ENCODE assay signal across 23 mouse cellular contexts in the genomic region with DNA sequence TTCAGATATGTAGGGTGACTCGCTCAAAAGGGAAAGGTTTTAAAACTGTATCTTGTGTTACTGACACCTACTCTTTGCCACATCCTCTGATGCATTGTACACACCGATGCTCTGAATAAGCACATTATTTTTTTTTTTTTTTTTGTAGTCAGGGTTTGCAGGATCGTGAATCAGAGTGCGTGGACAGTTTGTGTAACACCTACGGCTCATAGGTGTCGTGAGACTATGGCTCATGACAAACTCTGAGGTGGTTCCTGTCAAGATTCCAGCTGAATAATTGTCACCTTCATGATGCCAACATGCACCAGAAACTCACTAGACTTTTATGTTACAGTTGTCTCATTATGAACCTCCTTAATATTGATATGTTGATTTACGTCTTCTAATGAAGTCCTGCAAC.
A peak's percentile ranks its signal among the peaks of the same experiment; 100 is the strongest.
DNase-seq lines count a peak whose midpoint lies in the region; TF ChIP-seq lines count a peak whose summit lies in the region.
"Had no signal": no experiment of that assay in that cellular context is flagged by ENCODE, and none has a peak within 500 bp of the region (broad histone marks: within the 10 kb centered on the region; RNA-seq: fewer than 3 reads in every experiment).

No protein-coding gene starts in this region.

- no peak for TF ChIP-seq POLR2A in brain, embryonic 14.5 days (IDR thresholded peaks at IDR 0.05; ENCODE audit: borderline replicate concordance, extremely low read depth, insufficient read depth, insufficient read length, poor library complexity, severe bottlenecking)

- no peak for TF ChIP-seq CTCF in left cerebral cortex, adult 2 months (IDR thresholded peaks at IDR 0.05)
- TF ChIP-seq CTCF in brain, embryonic 14.5 days (IDR thresholded peaks at IDR 0.05; ENCODE audit: borderline replicate concordance, extremely low read depth, insufficient read depth, insufficient read length): no peak

- H3K27ac ChIP-seq in left cerebral cortex, adult 2 months: peak overlapping the region; percentile 8; the same call in 1 of the 2 replicates
- H3K27ac ChIP-seq: forebrain, embryonic 10.5 days; forebrain, embryonic 13.5 days; heart, embryonic 15.5 days; hindbrain, embryonic 10.5 days; hindbrain, embryonic 13.5 days; intestine, embryonic 15.5 days had no signal

- H3K4me3 ChIP-seq in left cerebral cortex, adult 2 months: no peak overlapping the region
- H3K4me3 ChIP-seq: forebrain, embryonic 10.5 days; forebrain, embryonic 13.5 days; heart, embryonic 12.5 days; heart, embryonic 15.5 days; hindbrain, embryonic 10.5 days; hindbrain, embryonic 13.5 days; intestine, embryonic 15.5 days had no signal

- peak; percentile 34 to 73 for DNase-seq in frontal cortex, adult 2 months (ENCODE audit: extremely low spot score in 1 of 2, low spot score in 1 of 2)
- DNase-seq in frontal cortex, postnatal 10 days (ENCODE audit: low spot score in 2 of 2): no peak
- DNase-seq in left cerebral cortex, adult 2 months (ENCODE audit: extremely low spot score in 1 of 2, low spot score in 2 of 2): no peak
- no peak for DNase-seq in left cerebral cortex, adult 11 months (ENCODE audit: low spot score)
- DNase-seq in brain, adult 2 months (ENCODE audit: low read depth, low spot score): peak; percentile 83
- peak; percentile 18 for DNase-seq in brain, embryonic 14.5 days (ENCODE audit: low read depth)
- DNase-seq in yolk sac, embryonic 10.5 days (ENCODE audit: low spot score): no peak
- DNase-seq: adrenal gland, adult 2 months; adrenal gland, postnatal 14 days; cerebellum, adult 18-20 months; cerebellum, adult 9-10 months; cerebellum, postnatal 14 days; gastrocnemius, postnatal 25 days; heart, adult 18-20 months; heart, postnatal 10 days; heart, postnatal 36 days had no signal

- intact Hi-C loops in left cerebral cortex, adult 2 months (cut with DNase I): loop anchor here (2.0 kb wide), 1 partner anchor 112 kb away; no protein-coding TSS in a partner anchor

Comparison
In these comparisons a context has a peak if more than half of its experiments do, and no peak if none do; other contexts are left out.
1. DNase-seq: peak in frontal cortex, adult 2 months (2 of 2), brain, adult 2 months (single experiment) and brain, embryonic 14.5 days (single experiment); none in frontal cortex, postnatal 10 days (0 of 2), left cerebral cortex, adult 2 months (0 of 2), left cerebral cortex, adult 11 months (single experiment) and yolk sac, embryonic 10.5 days (single experiment).